Mouse (Mus musculus) hindbrain, embryonic 10.5 days (tissue): Measurements from ENCODE around the gene Ccser2. TPM values are rescaled to one million over a fixed set of nuclear protein-coding genes. Genes with fewer than 3 reads are reported as not detected.

Experiments used
- DNase-seq: peaks from one replicate; pipeline ENCODE4 v3.0.0-alpha.2; 2017; ENCODE audit warnings: low spot score
- H3K27ac ChIP-seq: fragments of 300-500 bp; sonication (generic); 2 replicates; pipeline ENCODE4 v1.5.1; 2016; ENCODE audit warnings: mild to moderate bottlenecking, moderate library complexity
- H3K27me3 ChIP-seq: fragments of 300-500 bp; sonication (generic); 2 replicates; pipeline ENCODE4 v1.6.1; 2016; ENCODE audit warnings: mild to moderate bottlenecking; ENCODE audit not compliant: poor library complexity, insufficient read depth, severe bottlenecking
- H3K36me3 ChIP-seq: fragments of 300-500 bp; sonication (generic); 2 replicates; pipeline ENCODE4 v1.6.1; 2016; ENCODE audit warnings: mild to moderate bottlenecking, moderate library complexity
- H3K4me1 ChIP-seq: fragments of 300-500 bp; sonication (generic); replicated peaks from 2 replicates; pipeline ENCODE4 v1.6.1; 2016; ENCODE audit warnings: mild to moderate bottlenecking
- H3K4me3 ChIP-seq: fragments of 300-500 bp; sonication (generic); 2 replicates; pipeline ENCODE4 v1.5.1; 2016; ENCODE audit warnings: mild to moderate bottlenecking, moderate library complexity
- H3K9me3 ChIP-seq: fragments of 300-500 bp; sonication (generic); 2 replicates; pipeline ENCODE4 v1.6.1; 2016; ENCODE audit warnings: mild to moderate bottlenecking, moderate library complexity
- WGBS: fragments of 180-500 bp; shearing (Covaris S2); methylation state at CpG from one replicate; pipeline ENCODE4 v1.1.7; 2016; 5-methylcytosine and 5-hydroxymethylcytosine counted together
- polyA plus RNA-seq: library from polyadenylated mRNA; unstranded; fragments of >200 nt; fragmentation: Nextera tagmentation; extraction: Ambion mirVana; gene quantifications from 2 replicates; pipeline ENCODE4 v1.2.1, GENCODE M21; 2016

Ccser2 gene
- polyA plus RNA-seq, 1 experiment from 2014 or later: 34.9 TPM

GRCm38 (mm10) chr14:36932638-36933382 lies 35.8 kb downstream of the Ccser2 start:
- no peak for DNase-seq
- no peaks in the 10 kb centered on the region for H3K9me3 ChIP-seq
- 83% methylated on average over 10 of the region's 10 CpGs for WGBS
- no peak overlapping the region for H3K27ac ChIP-seq
- H3K27me3 ChIP-seq: no peaks in the 10 kb centered on the region
- no peak overlapping the region for H3K4me3 ChIP-seq
- H3K4me1 ChIP-seq: no peaks in the 10 kb centered on the region
- 0 out of 2 replicates have a peak, but pooled peaks cover 4% of the 10 kb centered on the region for H3K36me3 ChIP-seq

GRCm38 (mm10) chr14:36932038-36932437 lies 36.5 kb downstream of the Ccser2 start:
- Histone ChIP-seq H3K36me3 (0 out of 2 replicates have a peak, but pooled peaks cover 3% of the 10 kb centered on the region), H3K27ac (no peak overlapping the region), H3K27me3 (no peaks in the 10 kb centered on the region), H3K9me3 (no peaks in the 10 kb centered on the region), H3K4me1 (no peaks in the 10 kb centered on the region), H3K4me3 (no peak overlapping the region)
- no peak for DNase-seq

- no peak for DNase-seq
- Histone ChIP-seq H3K9me3 (no peaks in the 10 kb centered on the region), H3K27me3 (no peaks in the 10 kb centered on the region), H3K4me1 (no peaks in the 10 kb centered on the region), H3K4me3 (no peak overlapping the region), H3K36me3 (peaks cover 31% of the 10 kb centered on the region), H3K27ac (no peak overlapping the region)
- WGBS: 92% methylated on average over 3 of the region's 3 CpGs
These were observed 45.2 kb downstream of the Ccser2 start for GRCm38 (mm10) chr14:36923383-36923782.

GRCm38 (mm10) chr14:36921346-36922049 lies 47.1 kb downstream of the Ccser2 start:
- Histone ChIP-seq H3K4me3 (no peak overlapping the region), H3K4me1 (no peaks in the 10 kb centered on the region), H3K36me3 (peaks cover 31% of the 10 kb centered on the region), H3K9me3 (no peaks in the 10 kb centered on the region), H3K27ac (no peak overlapping the region), H3K27me3 (no peaks in the 10 kb centered on the region)
- DNase-seq: no peak
- 89% methylated on average over 5 of the region's 5 CpGs for WGBS

DNA sequence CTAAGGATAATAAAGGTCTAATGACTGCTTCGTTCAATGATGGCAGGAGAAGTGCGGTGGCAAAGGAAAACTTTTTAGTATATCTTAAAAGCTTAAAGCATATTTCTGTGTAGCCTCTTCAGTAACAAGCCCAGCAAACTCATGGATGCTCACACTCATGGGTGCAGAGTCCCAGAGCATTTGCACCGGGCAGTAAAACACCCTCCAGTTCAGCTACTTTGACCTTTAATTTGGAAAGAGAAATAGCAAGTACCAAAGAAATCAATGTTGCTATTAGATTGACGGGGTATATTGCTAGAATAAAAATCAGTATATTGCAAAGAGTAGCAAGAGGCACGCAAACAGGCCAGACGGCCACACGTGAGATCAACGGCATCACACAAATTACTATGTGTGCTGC lies 48.7 kb downstream of the Ccser2 start:
- Histone ChIP-seq H3K27me3 (no peaks in the 10 kb centered on the region), H3K9me3 (no peaks in the 10 kb centered on the region), H3K4me3 (no peak overlapping the region), H3K27ac (no peak overlapping the region), H3K36me3 (peaks cover 22% of the 10 kb centered on the region), H3K4me1 (no peaks in the 10 kb centered on the region)
- WGBS: 93% methylated on average over 8 of the region's 8 CpGs
- no peak for DNase-seq

- Histone ChIP-seq H3K27me3 (no peaks in the 10 kb centered on the region), H3K4me3 (no peak overlapping the region), H3K9me3 (no peaks in the 10 kb centered on the region), H3K4me1 (no peaks in the 10 kb centered on the region), H3K27ac (peak overlapping the region; percentile 77), H3K36me3 (peaks cover 15% of the 10 kb centered on the region; the same call in 1 of the 2 replicates)
- WGBS: 54% methylated on average over 13 of the region's 13 CpGs
- DNase-seq: peak; percentile 48
These were observed 49.4 kb downstream of the Ccser2 start for GRCm38 (mm10) chr14:36919146-36919545.

GRCm38 (mm10) chr14:36915203-36915602 lies 53.4 kb downstream of the Ccser2 start:
- Histone ChIP-seq H3K4me3 (no peak overlapping the region), H3K27me3 (no peaks in the 10 kb centered on the region), H3K9me3 (no peaks in the 10 kb centered on the region), H3K36me3 (no peaks in the 10 kb centered on the region), H3K4me1 (0 out of 2 replicates have a peak, but pooled peaks cover 4% of the 10 kb centered on the region), H3K27ac (no peak overlapping the region)
- WGBS: 90% methylated on average over 6 of the region's 6 CpGs
- DNase-seq: no peak

GRCm38 (mm10) chr14:36914473-36915005 lies 54.0 kb downstream of the Ccser2 start:
- 69% methylated on average over 3 of the region's 3 CpGs for WGBS

GRCm38 (mm10) chr14:36911738-36912137 lies 56.8 kb downstream of the Ccser2 start:
- H3K36me3 ChIP-seq: peaks cover 7% of the 10 kb centered on the region; the same call in 1 of the 2 replicates
- no peak for DNase-seq
- 0 out of 2 replicates have a peak, but pooled peaks cover 4% of the 10 kb centered on the region for H3K4me1 ChIP-seq
- no peaks in the 10 kb centered on the region for H3K27me3 ChIP-seq
- no peaks in the 10 kb centered on the region for H3K9me3 ChIP-seq
- no peak overlapping the region for H3K27ac ChIP-seq
- 69% methylated on average over 6 of the region's 6 CpGs for WGBS
- no peak overlapping the region for H3K4me3 ChIP-seq

More at GRCm38 (mm10) chr14:36914473-36915005, 54.0 kb downstream of the Ccser2 start:
- Histone ChIP-seq H3K27ac (no peak overlapping the region), H3K36me3 (0 out of 2 replicates have a peak, but pooled peaks cover under 1% of the 10 kb centered on the region), H3K9me3 (no peaks in the 10 kb centered on the region), H3K27me3 (no peaks in the 10 kb centered on the region), H3K4me3 (no peak overlapping the region), H3K4me1 (0 out of 2 replicates have a peak, but pooled peaks cover 4% of the 10 kb centered on the region)
- DNase-seq: no peak

DNA sequence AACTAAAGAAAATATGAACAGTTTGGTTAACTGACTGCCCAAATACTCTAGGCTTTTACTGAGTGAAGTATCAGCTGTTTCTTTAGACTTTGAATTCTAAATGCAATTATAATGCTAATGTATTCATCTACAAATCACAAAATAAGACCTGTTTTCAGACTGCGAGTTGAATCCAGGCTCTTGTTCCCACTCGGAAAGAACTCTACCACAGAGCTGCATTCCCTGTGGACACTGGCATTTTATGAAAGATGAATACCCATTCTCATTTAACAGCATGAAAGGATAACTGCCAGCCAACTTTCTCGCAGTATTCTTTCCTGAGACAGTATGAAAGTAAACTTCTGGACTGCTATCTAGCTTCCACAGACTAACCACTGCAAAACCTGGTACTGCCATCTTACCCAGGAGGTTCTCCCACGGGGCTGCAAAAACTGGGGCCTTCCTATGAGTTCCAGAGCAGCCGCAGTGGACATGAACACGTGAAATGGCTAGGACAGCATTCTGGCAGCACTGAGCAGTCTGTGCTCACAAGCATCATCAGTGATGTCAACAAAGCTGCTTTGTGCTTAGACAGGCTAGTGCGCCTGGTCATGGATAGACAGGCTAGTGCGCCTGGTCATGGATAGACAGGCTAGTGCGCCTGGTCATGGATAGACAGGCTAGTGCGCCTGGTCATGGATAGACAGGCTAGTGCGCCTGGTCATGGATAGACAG lies 62.6 kb downstream of the Ccser2 start:
- DNase-seq: no peak
- 92% methylated on average over 11 of the region's 11 CpGs for WGBS
- Histone ChIP-seq H3K4me3 (no peak overlapping the region), H3K9me3 (no peaks in the 10 kb centered on the region), H3K27me3 (no peaks in the 10 kb centered on the region), H3K4me1 (no peaks in the 10 kb centered on the region), H3K36me3 (peaks cover 7% of the 10 kb centered on the region; the same call in 1 of the 2 replicates), H3K27ac (no peak overlapping the region)

DNA sequence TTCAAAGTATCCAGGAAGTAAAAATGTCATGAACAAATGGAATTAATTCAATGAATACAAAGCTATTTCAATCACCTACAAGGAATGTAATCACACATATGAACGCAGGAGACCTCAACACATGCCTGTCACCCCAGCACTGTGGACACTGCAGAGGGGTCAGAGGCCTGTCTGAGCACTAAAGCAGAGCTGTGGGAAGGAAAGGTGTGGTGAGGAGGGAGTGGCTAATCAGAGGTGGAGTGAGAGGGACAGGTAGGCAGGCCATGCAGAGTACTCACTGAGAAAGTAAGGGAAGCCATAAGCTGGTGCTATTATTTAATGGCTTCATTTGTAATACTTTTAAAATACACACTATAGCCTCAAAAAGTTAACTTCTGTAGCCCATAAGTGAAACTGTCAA lies 64.4 kb downstream of the Ccser2 start:
- Histone ChIP-seq H3K9me3 (no peaks in the 10 kb centered on the region), H3K27ac (no peak overlapping the region), H3K36me3 (peaks cover 7% of the 10 kb centered on the region; the same call in 1 of the 2 replicates), H3K4me1 (no peaks in the 10 kb centered on the region), H3K4me3 (no peak overlapping the region), H3K27me3 (no peaks in the 10 kb centered on the region)
- DNase-seq: no peak
- 81% methylated on average over 1 of the region's 1 CpGs for WGBS

DNA sequence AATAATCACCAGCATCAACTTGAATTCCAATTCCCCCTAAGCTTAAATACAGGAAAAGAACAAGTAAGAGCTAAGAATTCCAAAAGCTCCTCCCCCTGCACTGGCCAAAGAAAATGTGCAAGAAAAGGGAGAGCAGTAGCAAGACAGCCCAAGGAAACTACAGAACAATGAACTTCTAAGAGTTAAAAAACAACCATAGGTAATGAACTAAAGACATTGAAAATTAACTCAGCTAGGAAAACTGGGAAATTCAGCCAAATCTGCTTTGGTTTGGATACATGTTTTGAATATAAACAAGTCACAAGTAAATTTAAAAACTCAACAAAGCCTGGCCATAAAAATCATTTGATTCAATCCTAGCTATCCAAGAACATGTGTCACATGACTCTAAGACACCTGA lies 67.7 kb downstream of the Ccser2 start:
- H3K4me1 ChIP-seq: no peaks in the 10 kb centered on the region
- no peaks in the 10 kb centered on the region for H3K9me3 ChIP-seq
- no peak for DNase-seq

More for the DNA sequence above, 67.7 kb downstream of the Ccser2 start:
- no peak overlapping the region for H3K4me3 ChIP-seq
- no peak overlapping the region for H3K27ac ChIP-seq
- no peaks in the 10 kb centered on the region for H3K27me3 ChIP-seq
- H3K36me3 ChIP-seq: peaks cover 12% of the 10 kb centered on the region; the same call in 1 of the 2 replicates
